Mouse (Mus musculus) hindbrain, embryonic 11.5 days (tissue): ENCODE results near the gene Cd47. TPM values are rescaled to one million over a fixed set of nuclear protein-coding genes. Genes with fewer than 3 reads are reported as not detected.

Experiments used
- ATAC-seq: fragments of 200-750 bp; cut with Nextera tagmentation; 2 replicates; pipeline ENCODE4 v1.8.0; 2017; ENCODE audit warnings: mild to moderate bottlenecking, moderate TSS enrichment, moderate library complexity; ENCODE audit not compliant: low FRiP score
- DNase-seq: peaks from one replicate; pipeline ENCODE4 v3.0.0-alpha.2; 2015; ENCODE audit warnings: low spot score
- H3K27ac ChIP-seq: fragments of 300-500 bp; sonication (generic); 2 replicates; pipeline ENCODE4 v1.5.1; 2014; ENCODE audit warnings: mild to moderate bottlenecking, low read depth, low read length
- H3K27me3 ChIP-seq: fragments of 300-500 bp; sonication (generic); 2 replicates; pipeline ENCODE4 v1.6.1; 2014; ENCODE audit warnings: mild to moderate bottlenecking, low read length, moderate library complexity, mixed read lengths; ENCODE audit not compliant: control insufficient read depth, insufficient read depth
- H3K36me3 ChIP-seq: fragments of 300-500 bp; sonication (generic); 2 replicates; pipeline ENCODE4 v1.6.1; 2014; ENCODE audit warnings: mild to moderate bottlenecking, low read length, moderate library complexity, mixed read lengths; ENCODE audit not compliant: control insufficient read depth, insufficient read depth
- H3K4me1 ChIP-seq: fragments of 300-500 bp; sonication (generic); replicated peaks from 2 replicates; pipeline ENCODE4 v1.6.1; 2014; ENCODE audit warnings: low read length, mixed read lengths; ENCODE audit not compliant: control insufficient read depth, insufficient read depth
- H3K4me2 ChIP-seq: fragments of 300-500 bp; sonication (generic); replicated peaks from 2 replicates; pipeline ENCODE4 v1.6.1; 2014; ENCODE audit warnings: mild to moderate bottlenecking, low read depth, low read length
- H3K4me3 ChIP-seq: fragments of 300-500 bp; sonication (generic); 2 replicates; pipeline ENCODE4 v1.5.1; 2014; ENCODE audit warnings: low read depth, low read length
- H3K9ac ChIP-seq: fragments of 300-500 bp; sonication (generic); 2 replicates; pipeline ENCODE4 v1.6.1; 2014; ENCODE audit warnings: low read depth, low read length
- H3K9me3 ChIP-seq: fragments of 300-500 bp; sonication (generic); 2 replicates; pipeline ENCODE4 v1.6.1; 2016; ENCODE audit warnings: low read length; ENCODE audit not compliant: control insufficient read depth
- WGBS: fragments of 180-500 bp; shearing (Covaris S2); extraction: QIAGEN DNeasy Blood & Tissue Kit; methylation state at CpG from one replicate; pipeline ENCODE4 v1.1.7; 2014; 5-methylcytosine and 5-hydroxymethylcytosine counted together
- polyA plus RNA-seq: library from polyadenylated mRNA; unstranded; fragments of >200 nt; fragmentation: Nextera tagmentation; extraction: Ambion mirVana; gene quantifications from 2 replicates; pipeline ENCODE4 v1.2.1, GENCODE M21; 2014

Gene Cd47
- polyA plus RNA-seq, 1 experiment from 2014 or later: 83.4 TPM

GRCm38 (mm10) chr16:49915532-49916476, 115.5 kb downstream of the Cd47 start:
- H3K4me2 ChIP-seq: no peak overlapping the region
- H3K4me3 ChIP-seq: no peak overlapping the region
- no peak overlapping the region for H3K27ac ChIP-seq
- H3K36me3 ChIP-seq: no peaks in the 10 kb centered on the region
- H3K4me1 ChIP-seq: no peaks in the 10 kb centered on the region
- DNase-seq (no peak), ATAC-seq (no peak)
- WGBS: 77% methylated on average over 11 of the region's 11 CpGs
- no peaks in the 10 kb centered on the region for H3K27me3 ChIP-seq
- no peaks in the 10 kb centered on the region for H3K9me3 ChIP-seq
- no peak overlapping the region for H3K9ac ChIP-seq

GRCm38 (mm10) chr16:49920191-49920590, 119.9 kb downstream of the Cd47 start:
- no peak for DNase-seq
- no peaks in the 10 kb centered on the region for H3K9me3 ChIP-seq
- no peak overlapping the region for H3K9ac ChIP-seq
- no peaks in the 10 kb centered on the region for H3K27me3 ChIP-seq
- no peak for ATAC-seq
- 89% methylated on average over 10 of the region's 10 CpGs for WGBS
- H3K4me3 ChIP-seq: no peak overlapping the region
- no peaks in the 10 kb centered on the region for H3K36me3 ChIP-seq
- no peaks in the 10 kb centered on the region for H3K4me1 ChIP-seq
- H3K27ac ChIP-seq: no peak overlapping the region
- H3K4me2 ChIP-seq: no peak overlapping the region

- DNase-seq (no peak), ATAC-seq (no peak)
- Histone ChIP-seq H3K9ac (no peak overlapping the region), H3K4me1 (no peaks in the 10 kb centered on the region), H3K27me3 (no peaks in the 10 kb centered on the region), H3K36me3 (no peaks in the 10 kb centered on the region), H3K27ac (no peak overlapping the region), H3K4me3 (no peak overlapping the region), H3K4me2 (no peak overlapping the region), H3K9me3 (no peaks in the 10 kb centered on the region)
- 92% methylated on average over 6 of the region's 6 CpGs for WGBS
These were observed 121.3 kb downstream of the Cd47 start for GRCm38 (mm10) chr16:49921677-49922076.

- H3K4me2 ChIP-seq: no peak overlapping the region
- H3K4me3 ChIP-seq: no peak overlapping the region
- no peak overlapping the region for H3K9ac ChIP-seq
- ATAC-seq (no peak), DNase-seq (no peak)
- no peaks in the 10 kb centered on the region for H3K36me3 ChIP-seq
- H3K4me1 ChIP-seq: no peaks in the 10 kb centered on the region
- H3K27ac ChIP-seq: no peak overlapping the region
- WGBS: 88% methylated on average over 11 of the region's 11 CpGs
- no peaks in the 10 kb centered on the region for H3K27me3 ChIP-seq
- no peaks in the 10 kb centered on the region for H3K9me3 ChIP-seq
These were observed 121.8 kb downstream of the Cd47 start for GRCm38 (mm10) chr16:49922098-49922497.

GRCm38 (mm10) chr16:49923720-49924119, 123.4 kb downstream of the Cd47 start:
- DNase-seq (no peak), ATAC-seq (no peak)
- Histone ChIP-seq H3K36me3 (no peaks in the 10 kb centered on the region), H3K4me3 (no peak overlapping the region), H3K9me3 (no peaks in the 10 kb centered on the region), H3K9ac (no peak overlapping the region), H3K27me3 (no peaks in the 10 kb centered on the region), H3K4me2 (no peak overlapping the region), H3K4me1 (no peaks in the 10 kb centered on the region), H3K27ac (no peak overlapping the region)
- 84% methylated on average over 9 of the region's 9 CpGs for WGBS

GRCm38 (mm10) chr16:49924941-49925340, 124.6 kb downstream of the Cd47 start:
- Histone ChIP-seq H3K4me1 (no peaks in the 10 kb centered on the region), H3K4me2 (no peak overlapping the region), H3K27ac (no peak overlapping the region), H3K36me3 (no peaks in the 10 kb centered on the region), H3K9ac (no peak overlapping the region), H3K4me3 (no peak overlapping the region), H3K9me3 (no peaks in the 10 kb centered on the region), H3K27me3 (no peaks in the 10 kb centered on the region)
- 76% methylated on average over 1 of the region's 1 CpGs for WGBS
- ATAC-seq: no peak
- no peak for DNase-seq

GRCm38 (mm10) chr16:49933274-49933673, 132.9 kb downstream of the Cd47 start:
- DNase-seq (no peak), ATAC-seq (no peak)
- Histone ChIP-seq H3K9ac (no peak overlapping the region), H3K4me2 (no peak overlapping the region), H3K36me3 (no peaks in the 10 kb centered on the region), H3K27me3 (no peaks in the 10 kb centered on the region), H3K27ac (no peak overlapping the region), H3K4me3 (no peak overlapping the region), H3K4me1 (peaks cover 2% of the 10 kb centered on the region; the same call in 1 of the 2 replicates), H3K9me3 (no peaks in the 10 kb centered on the region)
- WGBS: 81% methylated on average over 5 of the region's 5 CpGs

- H3K9me3 ChIP-seq: no peaks in the 10 kb centered on the region
- H3K9ac ChIP-seq: no peak overlapping the region
- no peak for ATAC-seq
- H3K4me3 ChIP-seq: no peak overlapping the region
- H3K4me2 ChIP-seq: no peak overlapping the region
- H3K27me3 ChIP-seq: no peaks in the 10 kb centered on the region
- no peaks in the 10 kb centered on the region for H3K36me3 ChIP-seq
- H3K27ac ChIP-seq: no peak overlapping the region
- DNase-seq: no peak
- WGBS: 87% methylated on average over 6 of the region's 6 CpGs
- H3K4me1 ChIP-seq: peaks cover 2% of the 10 kb centered on the region; the same call in 1 of the 2 replicates
These were observed 135.7 kb downstream of the Cd47 start for GRCm38 (mm10) chr16:49936008-49936443.

- DNase-seq: no peak
- Histone ChIP-seq H3K4me1 (peaks cover 2% of the 10 kb centered on the region; the same call in 1 of the 2 replicates), H3K4me3 (no peak overlapping the region), H3K9ac (no peak overlapping the region), H3K4me2 (no peak overlapping the region), H3K27me3 (no peaks in the 10 kb centered on the region), H3K27ac (no peak overlapping the region), H3K36me3 (no peaks in the 10 kb centered on the region), H3K9me3 (no peaks in the 10 kb centered on the region)
- 44% methylated on average over 5 of the region's 5 CpGs for WGBS
- ATAC-seq: peak; percentile 70
These were observed 136.5 kb downstream of the Cd47 start for GRCm38 (mm10) chr16:49936793-49937192.
